Mouse (Mus musculus) forebrain, embryonic 11.5 days (tissue): ENCODE results near the gene Uggt1. TPM values are rescaled to one million over a fixed set of nuclear protein-coding genes. Genes with fewer than 3 reads are reported as not detected.

Experiments used
- microRNA-seq: library from miRNA; unstranded; fragments of <30 nt; microRNA quantifications from one replicate; pipeline ENCODE4, GENCODE M21; 2016; ENCODE audit not compliant: insufficient number of aligned reads
- polyA plus RNA-seq: library from polyadenylated mRNA; unstranded; fragments of >200 nt; fragmentation: Nextera tagmentation; extraction: Ambion mirVana; gene quantifications from 2 replicates; pipeline ENCODE4 v1.2.1, GENCODE M21; 2014

Uggt1 gene
- polyA plus RNA-seq, 1 experiment from 2014 or later = 72.8 TPM

Small RNAs within 50 kb of the gene (microRNA-seq; reads per million reads assigned to microRNA genes)
- gene Mir6897 = 5.0 reads per million

Other genes starting within 250 kb of the Uggt1 start
- gene Hs6st1, start 176.3 kb downstream of the Uggt1 start, polyA plus RNA-seq = 14.9 and 17.3 TPM in 2 replicates
- gene Neurl3, start 30.0 kb upstream of the Uggt1 start, polyA plus RNA-seq = 0.16 and 0.47 TPM in 2 replicates
- 2.5 and 3.3 TPM in 2 replicates for gene Arid5a, start 63.0 kb upstream of the Uggt1 start, polyA plus RNA-seq
- 46.2 and 49.6 TPM in 2 replicates for gene Kansl3, start 124.5 kb upstream of the Uggt1 start, polyA plus RNA-seq
- gene Fer1l5, start 127.6 kb upstream of the Uggt1 start, polyA plus RNA-seq = 1.4 and 1.9 TPM in 2 replicates
- 37.4 and 40.9 TPM in 2 replicates for gene Lman2l, start 200.6 kb upstream of the Uggt1 start, polyA plus RNA-seq
- gene Cnnm4, start 226.9 kb upstream of the Uggt1 start, polyA plus RNA-seq = 14.6 and 15.0 TPM in 2 replicates